Mouse (Mus musculus): ENCODE measurements at regions not wholly inside any gene's neighbourhood (a gene's known extent, or its start where the extent isn't known, plus 50 kb on each side); places are given as distances from the start of the nearest gene placed in this dataset.
A peak's percentile ranks its signal among the peaks of the same experiment; 100 is the strongest.

DNA sequence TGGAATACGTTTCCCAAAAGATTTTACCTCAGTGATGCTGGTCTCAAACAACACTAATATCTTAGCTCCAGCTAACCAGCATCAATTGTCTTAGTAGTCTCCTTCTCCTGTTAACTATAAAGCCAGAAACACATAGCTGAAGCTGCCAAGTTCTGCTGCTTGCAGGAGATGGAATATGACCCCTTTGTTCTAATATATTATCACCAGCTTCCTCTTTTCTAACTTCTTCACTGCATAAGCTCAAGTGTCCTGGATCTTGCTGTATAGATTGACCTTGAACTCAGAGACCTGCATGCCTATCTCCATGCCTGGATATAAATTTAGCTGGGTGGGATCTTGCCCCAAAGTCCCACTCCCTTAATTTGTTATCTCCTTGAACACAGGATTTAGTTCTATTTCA lies 94.8 kb downstream of the Rbm46 start:
- Histone ChIP-seq H3K4me2 (no peak overlapping the region), H3K36me3 (no peaks in the 10 kb centered on the region), H3K9me3 (replicated peaks) (no peaks in the 10 kb centered on the region), H3K4me3 (replicated peaks) (no peak overlapping the region), H3K27me3 (no peaks in the 10 kb centered on the region), H3K4me1 (no peaks in the 10 kb centered on the region), H3K9ac (no peak overlapping the region), H3K27ac (no peak overlapping the region)
- WGBS, result 87% methylated on average over 1 of the region's 1 CpGs
- no peak for ATAC-seq (replicated peaks; ENCODE audit: low FRiP score)

GRCm38 (mm10) chr3:82770512-82771270 lies 105.6 kb downstream of the Rbm46 start:
- H3K27ac ChIP-seq, result no peak overlapping the region
- no peak for ATAC-seq (replicated peaks; ENCODE audit: low FRiP score)
- H3K4me3 ChIP-seq (replicated peaks), result no peak overlapping the region
- H3K4me2 ChIP-seq, result no peak overlapping the region
- H3K27me3 ChIP-seq, result no peaks in the 10 kb centered on the region
- H3K9me3 ChIP-seq (replicated peaks), result no peaks in the 10 kb centered on the region
- H3K9ac ChIP-seq, result no peak overlapping the region
- no peaks in the 10 kb centered on the region for H3K4me1 ChIP-seq
- H3K36me3 ChIP-seq, result no peaks in the 10 kb centered on the region
- 91% methylated on average over 8 of the region's 8 CpGs for WGBS

DNA sequence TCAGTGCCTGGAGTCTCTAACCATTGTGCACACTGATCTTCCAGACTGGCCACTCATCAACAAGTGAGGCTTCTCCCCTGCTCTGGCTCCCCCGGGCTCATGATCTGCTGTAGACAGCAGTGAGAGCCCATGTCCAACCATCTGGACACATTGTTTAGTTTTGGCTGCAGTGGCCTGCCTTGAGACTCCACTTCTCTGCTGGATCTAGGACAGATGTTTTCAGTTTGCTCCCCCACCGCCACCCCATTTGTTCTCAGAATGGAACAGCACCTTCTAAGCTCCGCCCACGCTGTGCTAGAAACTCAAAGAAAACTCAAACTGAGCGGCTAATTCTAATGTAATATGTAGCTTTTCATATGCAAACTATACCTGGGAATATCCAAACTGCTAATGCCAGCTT lies 108.8 kb downstream of the Rbm46 start:
- Histone ChIP-seq H3K9ac (no peak overlapping the region), H3K36me3 (no peaks in the 10 kb centered on the region), H3K4me1 (no peaks in the 10 kb centered on the region), H3K4me3 (replicated peaks) (no peak overlapping the region), H3K27ac (no peak overlapping the region), H3K9me3 (replicated peaks) (no peaks in the 10 kb centered on the region), H3K4me2 (no peak overlapping the region), H3K27me3 (no peaks in the 10 kb centered on the region)
- 58% methylated on average over 5 of the region's 5 CpGs for WGBS
- ATAC-seq (replicated peaks; ENCODE audit: low FRiP score), result no peak

DNA sequence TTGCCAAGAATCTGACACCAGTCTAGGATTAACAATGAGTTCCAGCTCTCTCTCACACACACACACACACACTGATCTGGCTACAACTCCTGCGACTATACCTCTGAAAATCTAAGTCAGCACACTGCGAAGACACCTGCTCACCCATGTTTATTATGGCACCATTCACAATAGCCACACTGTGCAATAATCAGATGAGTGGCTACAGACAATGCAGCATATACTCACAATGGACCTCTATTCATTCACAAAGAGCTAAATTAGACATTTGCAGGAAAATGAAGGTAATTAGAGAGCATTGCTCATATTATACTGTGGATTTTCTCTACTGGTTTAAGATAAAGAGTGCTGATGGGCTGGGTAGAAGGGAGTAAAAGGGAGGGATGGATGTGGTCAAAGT lies 116.3 kb downstream of the Rbm46 start:
- Histone ChIP-seq H3K27ac (no peak overlapping the region), H3K9me3 (replicated peaks) (no peaks in the 10 kb centered on the region), H3K4me1 (no peaks in the 10 kb centered on the region), H3K36me3 (no peaks in the 10 kb centered on the region), H3K27me3 (no peaks in the 10 kb centered on the region), H3K4me3 (replicated peaks) (no peak overlapping the region), H3K9ac (no peak overlapping the region), H3K4me2 (no peak overlapping the region)
- WGBS, result 81% methylated on average over 2 of the region's 2 CpGs
- ATAC-seq (replicated peaks; ENCODE audit: low FRiP score), result no peak

GRCm38 (mm10) chr3:82758967-82759366 lies 117.3 kb downstream of the Rbm46 start:
- Histone ChIP-seq H3K4me2 (no peak overlapping the region), H3K27ac (no peak overlapping the region)

GRCm38 (mm10) chr3:82725546-82725945 lies 150.7 kb downstream of the Rbm46 start:
- H3K4me1 ChIP-seq, result no peaks in the 10 kb centered on the region
- H3K27ac ChIP-seq, result no peak overlapping the region
- no peak overlapping the region for H3K4me2 ChIP-seq
- no peak overlapping the region for H3K9ac ChIP-seq
- no peaks in the 10 kb centered on the region for H3K27me3 ChIP-seq
- 36% methylated on average over 3 of the region's 3 CpGs for WGBS
- no peak for ATAC-seq (replicated peaks; ENCODE audit: low FRiP score)
- no peak overlapping the region for H3K4me3 ChIP-seq (replicated peaks)
- no peaks in the 10 kb centered on the region for H3K9me3 ChIP-seq (replicated peaks)
- no peaks in the 10 kb centered on the region for H3K36me3 ChIP-seq

More at GRCm38 (mm10) chr3:82758967-82759366, 117.3 kb downstream of the Rbm46 start:
- no peaks in the 10 kb centered on the region for H3K9me3 ChIP-seq (replicated peaks)
- H3K9ac ChIP-seq, result no peak overlapping the region
- no peak for ATAC-seq (replicated peaks; ENCODE audit: low FRiP score)
- H3K27me3 ChIP-seq, result no peaks in the 10 kb centered on the region
- H3K4me3 ChIP-seq (replicated peaks), result no peak overlapping the region
- 70% methylated on average over 1 of the region's 1 CpGs for WGBS
- H3K36me3 ChIP-seq, result no peaks in the 10 kb centered on the region
- H3K4me1 ChIP-seq, result no peaks in the 10 kb centered on the region

DNA sequence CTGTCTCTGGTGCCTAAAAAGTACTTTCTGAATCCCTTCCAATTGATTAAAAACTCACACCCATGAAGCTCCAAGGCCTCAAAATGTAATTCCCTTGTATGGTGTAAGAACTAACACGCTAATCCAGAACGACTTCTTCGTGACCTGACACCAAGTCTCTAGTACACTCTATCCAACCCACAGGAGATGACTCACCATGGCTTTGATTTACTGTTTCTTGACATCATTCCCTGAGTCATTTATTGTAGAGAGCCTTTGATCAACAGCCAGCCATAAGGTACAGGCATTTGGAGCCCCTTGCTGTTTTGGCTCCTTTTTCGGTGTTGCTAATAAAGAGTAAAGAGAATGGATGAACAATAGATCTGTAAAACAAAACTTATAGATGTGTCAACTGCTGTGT lies 159.7 kb upstream of the Npy2r start:
- WGBS, result 57% methylated on average over 4 of the region's 4 CpGs
- no peak for ATAC-seq (replicated peaks; ENCODE audit: low FRiP score)
- no peak overlapping the region for H3K4me2 ChIP-seq

DNA sequence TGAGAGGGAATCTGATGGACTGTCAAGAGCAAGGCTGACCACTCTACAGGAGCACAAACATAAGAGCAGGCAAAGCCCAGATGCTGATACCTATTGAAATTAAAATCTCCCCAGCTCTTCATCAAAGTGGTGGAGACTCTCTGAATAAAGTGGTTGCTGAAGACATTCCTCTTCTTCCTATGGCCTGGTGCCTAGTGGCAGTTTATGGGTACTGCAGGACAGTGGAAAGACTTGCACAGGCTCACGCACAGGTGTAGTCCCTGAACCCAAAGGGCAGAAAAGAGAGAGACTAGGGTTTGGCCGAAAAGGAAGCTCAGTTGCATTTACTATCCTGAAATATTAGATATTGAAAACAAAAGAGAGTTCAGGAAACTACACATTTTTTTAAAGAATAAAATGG lies 144.2 kb upstream of the Npy2r start:
- no peak overlapping the region for H3K9ac ChIP-seq
- no peaks in the 10 kb centered on the region for H3K27me3 ChIP-seq
- H3K4me3 ChIP-seq (replicated peaks), result no peak overlapping the region
- H3K27ac ChIP-seq, result no peak overlapping the region
- no peak for ATAC-seq (replicated peaks; ENCODE audit: low FRiP score)
- H3K4me1 ChIP-seq, result no peaks in the 10 kb centered on the region
- no peaks in the 10 kb centered on the region for H3K9me3 ChIP-seq (replicated peaks)
- H3K36me3 ChIP-seq, result no peaks in the 10 kb centered on the region
- WGBS, result 91% methylated on average over 2 of the region's 2 CpGs
- no peak overlapping the region for H3K4me2 ChIP-seq

More for the DNA sequence above, 159.7 kb upstream of the Npy2r start:
- Histone ChIP-seq H3K9me3 (replicated peaks) (no peaks in the 10 kb centered on the region), H3K27ac (no peak overlapping the region), H3K4me3 (replicated peaks) (no peak overlapping the region), H3K9ac (no peak overlapping the region), H3K36me3 (no peaks in the 10 kb centered on the region), H3K27me3 (no peaks in the 10 kb centered on the region), H3K4me1 (no peaks in the 10 kb centered on the region)

DNA sequence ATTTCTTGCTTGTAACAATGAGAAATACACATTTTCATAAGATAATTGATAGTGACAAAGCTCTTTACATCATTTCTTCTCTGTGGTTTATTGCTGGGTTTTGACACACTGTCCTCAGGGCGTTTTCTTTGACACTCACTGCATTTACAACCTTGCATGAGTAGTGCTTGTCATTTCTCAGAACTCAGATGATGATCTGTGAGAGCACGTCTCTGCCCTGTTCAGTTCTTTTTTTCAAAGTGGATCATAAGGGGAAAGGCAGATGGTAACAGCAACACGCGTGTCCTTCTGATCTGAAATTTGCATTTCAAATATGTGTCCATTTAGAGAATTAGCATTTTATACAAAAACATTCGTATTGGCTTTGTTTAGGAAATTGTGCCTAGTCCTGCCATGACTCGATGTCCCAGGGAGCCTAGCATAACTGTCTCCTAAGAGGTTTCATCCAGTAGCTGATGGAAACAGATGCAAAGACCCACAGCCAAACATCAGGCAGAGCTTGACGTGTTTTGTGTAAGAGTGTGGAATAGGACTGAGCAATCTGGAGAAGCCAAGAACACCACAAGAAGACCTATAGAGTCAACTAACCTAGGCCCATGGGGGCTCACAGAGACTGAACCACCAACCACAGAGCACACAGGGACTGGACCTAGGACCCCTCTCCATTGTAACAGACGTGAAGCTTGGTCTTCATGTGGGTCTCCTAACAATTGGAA lies 108.4 kb upstream of the Npy2r start:
- WGBS, result 88% methylated on average over 8 of the region's 8 CpGs
- H3K9ac ChIP-seq, result no peak overlapping the region
- H3K36me3 ChIP-seq, result no peaks in the 10 kb centered on the region
- ATAC-seq (replicated peaks; ENCODE audit: low FRiP score), result no peak
- H3K9me3 ChIP-seq (replicated peaks), result no peaks in the 10 kb centered on the region
- no peak overlapping the region for H3K27ac ChIP-seq
- H3K27me3 ChIP-seq, result no peaks in the 10 kb centered on the region
- no peak overlapping the region for H3K4me3 ChIP-seq (replicated peaks)
- no peak overlapping the region for H3K4me2 ChIP-seq
- H3K4me1 ChIP-seq, result no peaks in the 10 kb centered on the region

DNA sequence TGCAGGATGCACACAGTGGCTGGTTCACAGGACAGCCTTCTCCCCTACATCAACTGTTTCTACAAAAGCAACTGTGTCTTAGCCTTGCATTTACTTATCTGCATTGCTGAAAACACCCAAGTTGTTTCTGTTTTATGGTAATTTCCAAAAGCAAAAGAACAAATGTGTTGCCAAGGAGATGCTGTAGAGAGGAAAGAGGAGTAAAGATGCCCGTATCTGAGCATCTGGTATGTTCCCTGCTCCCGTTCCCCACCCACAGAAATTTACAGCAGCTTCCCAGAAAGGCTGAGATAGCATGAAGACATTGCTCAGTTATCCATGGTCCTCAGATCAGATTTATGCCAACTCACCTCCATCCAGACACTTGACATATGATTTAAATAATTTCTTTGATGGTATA lies 104.5 kb upstream of the Npy2r start:
- H3K27ac ChIP-seq, result no peak overlapping the region
- no peak for ATAC-seq (replicated peaks; ENCODE audit: low FRiP score)

GRCm38 (mm10) chr3:82640052-82640451 lies 92.2 kb upstream of the Npy2r start:
- WGBS, result 84% methylated on average over 2 of the region's 2 CpGs
- Histone ChIP-seq H3K27me3 (no peaks in the 10 kb centered on the region), H3K27ac (no peak overlapping the region), H3K4me2 (no peak overlapping the region), H3K4me1 (no peaks in the 10 kb centered on the region), H3K4me3 (replicated peaks) (no peak overlapping the region), H3K9me3 (replicated peaks) (no peaks in the 10 kb centered on the region), H3K36me3 (no peaks in the 10 kb centered on the region), H3K9ac (no peak overlapping the region)
- ATAC-seq (replicated peaks; ENCODE audit: low FRiP score), result no peak

More for the DNA sequence above, 104.5 kb upstream of the Npy2r start:
- H3K4me1 ChIP-seq, result no peaks in the 10 kb centered on the region
- H3K36me3 ChIP-seq, result no peaks in the 10 kb centered on the region
- H3K9me3 ChIP-seq (replicated peaks), result no peaks in the 10 kb centered on the region
- no peaks in the 10 kb centered on the region for H3K27me3 ChIP-seq
- no peak overlapping the region for H3K9ac ChIP-seq
- H3K4me2 ChIP-seq, result no peak overlapping the region
- H3K4me3 ChIP-seq (replicated peaks), result no peak overlapping the region
- 69% methylated on average over 2 of the region's 2 CpGs for WGBS

DNA sequence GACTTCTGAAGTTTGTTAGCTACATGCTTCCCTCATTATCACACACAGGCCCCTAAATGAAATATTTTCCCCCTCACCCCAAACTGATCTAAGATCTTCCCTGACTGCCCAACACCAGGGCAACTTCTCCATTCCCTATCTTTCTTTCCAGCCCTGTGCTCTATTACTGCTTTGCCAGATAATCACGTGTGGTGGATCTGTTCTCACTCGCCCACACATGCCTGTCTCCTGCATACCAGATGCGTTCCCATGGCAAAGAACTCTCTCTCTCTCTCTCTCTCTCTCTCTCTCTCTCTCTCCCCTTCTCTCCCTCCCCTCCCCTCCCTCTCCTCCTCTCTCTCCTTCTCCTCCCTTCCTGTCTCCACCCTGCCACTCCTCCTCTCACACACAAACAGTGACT lies 88.8 kb upstream of the Npy2r start:
- 22% methylated on average over 3 of the region's 3 CpGs for WGBS
- Histone ChIP-seq H3K9me3 (replicated peaks) (no peaks in the 10 kb centered on the region), H3K27ac (no peak overlapping the region), H3K9ac (no peak overlapping the region), H3K36me3 (no peaks in the 10 kb centered on the region), H3K27me3 (no peaks in the 10 kb centered on the region), H3K4me3 (replicated peaks) (no peak overlapping the region), H3K4me1 (no peaks in the 10 kb centered on the region), H3K4me2 (no peak overlapping the region)
- ATAC-seq (replicated peaks; ENCODE audit: low FRiP score), result peak; percentile 67; the same call in 1 of the 2 replicates

Measured in kidney, embryonic 15.5 days (tissue).